Mouse (Mus musculus): ENCODE measurements around the gene Ptgs2. TPM values are rescaled to one million over a fixed set of nuclear protein-coding genes. Genes with fewer than 3 reads are reported as not detected.

The Ptgs2 gene
- total RNA-seq (2021): under 1 TPM; 0.17 to 0.18 TPM
- long read RNA-seq, experiment 1, partial matches to known transcripts: 0 of 1 reads
- long read RNA-seq, experiment 1, other reads (novel, unspliced or antisense): 1 of 1 reads
- long read RNA-seq, experiment 2: 0 reads

DNA sequence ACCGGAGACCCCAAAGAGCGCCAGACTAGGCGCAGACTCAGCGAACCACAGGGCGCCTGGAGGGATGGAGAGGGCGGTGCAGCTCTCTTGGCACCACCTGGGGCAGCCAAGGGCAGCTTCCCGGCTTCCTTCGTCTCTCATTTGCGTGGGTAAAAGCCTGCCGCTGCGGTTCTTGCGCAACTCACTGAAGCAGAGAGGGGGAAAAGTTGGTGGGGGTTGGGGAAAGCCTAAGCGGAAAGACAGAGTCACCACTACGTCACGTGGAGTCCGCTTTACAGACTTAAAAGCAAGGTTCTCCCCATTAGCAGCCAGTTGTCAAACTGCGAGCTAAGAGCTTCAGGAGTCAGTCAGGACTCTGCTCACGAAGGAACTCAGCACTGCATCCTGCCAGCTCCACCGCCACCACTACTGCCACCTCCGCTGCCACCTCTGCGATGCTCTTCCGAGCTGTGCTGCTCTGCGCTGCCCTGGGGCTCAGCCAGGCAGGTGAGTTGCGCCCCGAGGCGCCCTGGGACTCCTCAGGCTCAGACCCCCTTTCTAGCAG lies at the start of gene Ptgs2:
Ptgs2 (plus strand) TSS at position 242 of the 544 bp plus-strand sequence.
- peak within 1 kb of the TSS; percentile 70 for H3K4me3 ChIP-seq
- peak; percentile 66 for DNase-seq
- peak within 1 kb of the TSS; percentile 80 for H3K27ac ChIP-seq
- intact Hi-C loops (cut with DNase I): no loop called here
- no peak for TF ChIP-seq CTCF (IDR thresholded peaks at IDR 0.05)

DNA sequence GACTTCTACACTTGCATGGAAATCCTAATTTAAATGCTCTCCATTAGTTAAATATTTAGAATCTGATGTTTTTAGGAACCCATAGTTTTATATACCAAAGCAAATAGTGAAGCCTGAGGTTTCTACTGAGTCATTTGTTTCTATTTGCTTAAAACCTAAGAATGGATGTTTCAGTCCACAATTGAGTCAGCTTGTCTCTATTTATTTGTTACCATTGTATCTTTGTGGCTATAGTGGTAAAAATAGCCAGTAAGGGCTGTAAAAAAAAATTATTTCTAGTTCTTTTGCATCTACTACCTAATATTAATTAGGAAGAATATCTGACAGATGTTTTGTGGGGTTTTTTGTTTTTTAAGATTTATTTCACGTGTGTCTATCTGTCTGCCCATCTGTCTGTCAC lies 49.6 kb upstream of the Ptgs2 start:
- intact Hi-C loops (cut with DNase I): no loop called here
- Histone ChIP-seq H3K27ac (no peak overlapping the region), H3K4me3 (no peak overlapping the region)
- DNase-seq: no peak
- no peak for TF ChIP-seq CTCF (IDR thresholded peaks at IDR 0.05)

DNA sequence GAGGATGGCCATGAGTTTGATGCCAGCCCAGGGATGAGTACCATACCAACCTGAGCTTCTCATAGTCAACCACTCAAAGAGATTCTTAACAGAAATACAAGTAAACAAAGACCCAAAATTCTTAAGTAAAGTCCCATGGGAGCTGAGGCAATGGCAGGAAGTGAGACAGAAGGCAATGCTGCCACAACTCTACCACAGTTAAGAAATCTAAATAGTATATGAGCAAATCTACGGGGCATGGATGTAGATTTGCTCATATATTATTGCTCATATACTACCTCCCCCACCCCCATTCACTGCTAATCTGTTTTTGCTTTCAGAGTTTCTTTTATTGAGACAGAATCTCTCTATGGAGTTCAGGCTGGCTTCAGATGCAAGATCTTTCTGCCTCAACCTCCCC lies 34.1 kb upstream of the Ptgs2 start:
- TF ChIP-seq CTCF (IDR thresholded peaks at IDR 0.05): no peak

DNA sequence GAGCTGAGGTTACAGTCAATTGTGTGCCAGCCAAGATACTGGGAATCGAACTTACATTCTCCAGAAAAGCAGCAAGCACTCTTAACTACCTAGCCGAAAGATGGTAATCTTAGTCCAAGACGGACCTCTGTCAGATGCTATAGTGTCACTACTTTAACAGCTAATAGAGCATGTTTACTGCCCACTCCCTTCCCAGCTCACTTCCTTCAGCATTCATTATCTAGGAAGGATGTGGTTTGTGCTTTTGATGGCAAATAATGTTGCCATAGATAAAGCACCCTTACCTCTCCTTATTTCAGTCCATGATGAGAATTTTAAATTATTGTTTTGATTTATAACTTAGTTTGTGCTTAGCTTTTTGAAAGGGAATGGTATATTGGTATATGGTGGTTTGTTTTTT lies 27.0 kb upstream of the Ptgs2 start:
- H3K27ac ChIP-seq: no peak overlapping the region
- no peak for TF ChIP-seq CTCF (IDR thresholded peaks at IDR 0.05)
- intact Hi-C loops (cut with DNase I): no loop called here
- no peak overlapping the region for H3K4me3 ChIP-seq
- DNase-seq: no peak

More for the DNA sequence above, 34.1 kb upstream of the Ptgs2 start:
- Histone ChIP-seq H3K4me3 (no peak overlapping the region), H3K27ac (no peak overlapping the region)
- intact Hi-C loops (cut with DNase I): no loop called here
- no peak for DNase-seq

DNA sequence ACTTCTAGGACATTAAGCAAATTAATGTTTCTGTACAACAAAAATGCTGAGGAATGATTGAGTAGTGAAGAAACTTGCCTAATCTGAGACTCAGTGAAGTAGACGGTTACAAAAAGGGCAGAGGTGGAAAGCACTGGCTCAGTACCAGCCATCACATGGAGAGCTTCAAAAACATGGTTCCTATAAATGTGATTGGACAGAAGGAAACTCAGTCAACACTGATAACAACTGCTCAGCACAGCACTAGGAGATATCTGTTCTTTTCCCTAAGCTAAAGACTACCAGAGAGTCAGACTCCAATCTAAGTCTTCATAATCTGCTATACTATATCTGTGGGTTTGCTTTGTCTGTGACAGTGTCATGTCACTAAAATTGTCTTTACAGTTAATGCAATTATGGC lies 25.2 kb upstream of the Ptgs2 start:
- no peak for DNase-seq
- intact Hi-C loops (cut with DNase I): no loop called here
- TF ChIP-seq CTCF (IDR thresholded peaks at IDR 0.05): no peak
- Histone ChIP-seq H3K27ac (no peak overlapping the region), H3K4me3 (no peak overlapping the region)

DNA sequence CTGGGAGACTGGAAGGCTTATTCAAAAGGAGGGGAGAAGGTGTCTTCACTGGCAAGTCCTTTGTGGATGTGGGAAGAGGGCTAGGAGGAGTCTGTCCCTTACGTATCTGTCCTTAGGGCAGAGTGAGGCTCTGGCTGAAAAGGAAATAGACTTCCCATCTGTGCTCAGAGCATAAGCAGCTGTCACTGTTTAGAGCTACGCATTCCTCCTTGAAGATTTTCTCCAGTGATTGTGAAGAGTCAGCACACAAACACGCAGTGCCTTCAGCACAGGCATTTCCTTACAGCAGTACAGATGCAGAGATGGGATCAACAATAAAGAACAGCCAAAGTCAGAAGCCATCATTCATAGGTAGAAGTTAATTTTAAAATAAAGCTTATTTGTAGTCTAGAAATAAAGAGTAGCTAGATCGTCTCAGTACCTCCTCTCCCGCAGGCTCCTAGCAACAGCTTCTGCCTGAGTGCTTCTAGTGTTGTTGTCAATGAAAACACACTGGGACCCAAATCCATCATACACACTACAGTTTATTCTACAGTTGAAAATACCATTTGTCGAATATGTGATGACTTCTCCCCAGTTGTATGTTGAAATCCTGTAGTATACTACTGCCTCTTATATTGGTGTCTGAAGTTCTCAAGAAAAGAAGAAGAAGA lies 10.7 kb upstream of the Ptgs2 start:
- no peak for DNase-seq
- intact Hi-C loops (cut with DNase I): no loop called here
- no peak for TF ChIP-seq CTCF (IDR thresholded peaks at IDR 0.05)
- Histone ChIP-seq H3K4me3 (no peak overlapping the region), H3K27ac (no peak overlapping the region)

DNA sequence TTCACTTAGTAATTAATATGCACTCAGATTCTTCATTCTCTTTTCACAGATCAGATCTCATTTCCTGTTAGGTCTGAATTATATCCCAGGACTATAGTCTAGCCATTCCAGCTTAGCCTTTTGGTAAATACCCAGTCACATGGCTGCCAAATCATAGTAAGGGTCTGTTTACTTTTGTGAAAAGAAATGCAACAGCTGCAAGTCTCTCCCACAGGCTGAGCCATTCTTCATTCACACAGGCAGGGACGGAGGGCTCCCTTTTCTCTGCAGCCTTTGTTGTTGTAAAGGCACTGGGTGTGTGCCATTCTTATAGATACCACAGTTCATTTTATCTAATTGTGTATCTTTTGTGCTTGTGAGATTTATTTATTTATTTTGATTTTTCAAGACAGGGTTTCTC lies 9.6 kb upstream of the Ptgs2 start:
- intact Hi-C loops (cut with DNase I): no loop called here
- DNase-seq: no peak
- H3K4me3 ChIP-seq: no peak overlapping the region
- H3K27ac ChIP-seq: no peak overlapping the region
- no peak for TF ChIP-seq CTCF (IDR thresholded peaks at IDR 0.05)

DNA sequence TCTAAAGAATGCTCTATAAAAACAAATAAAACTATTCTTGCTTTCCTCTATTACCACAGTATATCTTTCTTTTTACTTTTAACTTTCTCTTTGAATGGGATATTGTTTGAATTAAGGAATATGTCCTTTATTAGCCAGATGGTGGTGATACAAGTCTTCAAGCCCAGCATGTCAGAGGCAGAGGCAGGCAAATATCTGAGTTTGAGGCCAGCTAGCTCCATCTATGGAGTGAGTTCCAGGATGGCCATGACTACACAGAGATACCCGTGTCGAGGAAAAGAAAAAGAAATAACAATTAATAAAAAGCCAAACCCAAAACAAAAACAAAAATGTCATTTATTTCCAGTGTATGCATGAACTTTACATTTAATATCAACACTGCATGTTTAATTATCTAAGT lies 2.8 kb upstream of the Ptgs2 start:
- H3K27ac ChIP-seq: no peak overlapping the region
- intact Hi-C loops (cut with DNase I): no loop called here
- no peak for TF ChIP-seq CTCF (IDR thresholded peaks at IDR 0.05)
- H3K4me3 ChIP-seq: no peak overlapping the region
- no peak for DNase-seq

DNA sequence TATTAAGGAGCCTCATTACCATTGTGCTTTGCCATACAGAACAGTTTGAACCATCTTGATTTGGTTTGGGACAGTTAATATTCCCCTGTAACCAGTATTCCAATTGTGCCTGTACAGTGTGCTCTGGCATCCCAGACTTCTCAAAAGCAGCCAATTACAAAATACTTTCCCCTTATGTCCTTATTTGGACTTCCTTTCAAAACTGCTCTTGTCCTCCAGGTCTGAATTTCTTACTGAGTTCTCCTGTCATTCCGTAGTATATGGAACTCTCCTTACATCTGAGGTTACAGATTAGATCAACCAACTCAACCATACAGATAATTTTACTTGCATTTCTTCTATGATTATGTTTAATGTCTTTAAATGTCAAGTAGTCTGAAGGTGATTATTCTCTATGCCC lies 2.1 kb upstream of the Ptgs2 start:
- DNase-seq: no peak
- TF ChIP-seq CTCF (IDR thresholded peaks at IDR 0.05): no peak
- Histone ChIP-seq H3K27ac (no peak overlapping the region), H3K4me3 (no peak overlapping the region)
- intact Hi-C loops (cut with DNase I): no loop called here

DNA sequence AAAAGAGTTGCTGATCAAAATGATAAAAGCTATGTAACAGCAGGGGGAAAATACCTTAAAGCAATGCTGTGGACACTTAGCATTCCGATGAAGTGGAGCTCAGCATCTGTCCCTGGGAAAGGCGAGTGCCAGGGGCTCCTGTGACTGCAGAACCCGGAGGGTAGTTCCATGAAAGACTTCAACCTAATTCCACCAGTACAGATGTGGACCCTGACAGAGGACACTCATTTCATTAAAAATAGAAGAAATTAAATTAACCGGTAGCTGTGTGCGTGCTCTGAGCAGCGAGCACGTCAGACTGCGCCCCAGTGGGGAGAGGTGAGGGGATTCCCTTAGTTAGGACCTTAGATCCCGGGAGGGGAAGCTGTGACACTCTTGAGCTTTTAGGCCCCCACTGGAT lies 457 bp upstream of the Ptgs2 start:
- TF ChIP-seq CTCF (IDR thresholded peaks at IDR 0.05): no peak
- no peak for DNase-seq
- intact Hi-C loops (cut with DNase I): no loop called here
- Histone ChIP-seq H3K4me3 (peak overlapping the region; percentile 70), H3K27ac (peak overlapping the region; percentile 80)

DNA sequence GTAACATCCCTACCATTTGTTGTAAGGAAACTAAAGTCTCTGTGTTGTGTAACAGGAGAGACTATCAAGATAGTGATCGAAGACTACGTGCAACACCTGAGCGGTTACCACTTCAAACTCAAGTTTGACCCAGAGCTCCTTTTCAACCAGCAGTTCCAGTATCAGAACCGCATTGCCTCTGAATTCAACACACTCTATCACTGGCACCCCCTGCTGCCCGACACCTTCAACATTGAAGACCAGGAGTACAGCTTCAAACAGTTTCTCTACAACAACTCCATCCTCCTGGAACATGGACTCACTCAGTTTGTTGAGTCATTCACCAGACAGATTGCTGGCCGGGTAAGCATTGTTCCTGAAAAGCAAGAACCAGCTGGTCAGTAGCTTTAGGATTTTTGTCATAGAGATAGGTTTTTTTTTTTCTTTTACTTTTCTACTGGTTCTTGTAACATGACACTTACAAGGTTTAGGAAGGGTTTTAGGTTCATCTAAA lies 4.4 kb downstream of the Ptgs2 start:
- no peak for DNase-seq
- Histone ChIP-seq H3K4me3 (no peak overlapping the region), H3K27ac (no peak overlapping the region)
- intact Hi-C loops (cut with DNase I): no loop called here
- TF ChIP-seq CTCF (IDR thresholded peaks at IDR 0.05): no peak

DNA sequence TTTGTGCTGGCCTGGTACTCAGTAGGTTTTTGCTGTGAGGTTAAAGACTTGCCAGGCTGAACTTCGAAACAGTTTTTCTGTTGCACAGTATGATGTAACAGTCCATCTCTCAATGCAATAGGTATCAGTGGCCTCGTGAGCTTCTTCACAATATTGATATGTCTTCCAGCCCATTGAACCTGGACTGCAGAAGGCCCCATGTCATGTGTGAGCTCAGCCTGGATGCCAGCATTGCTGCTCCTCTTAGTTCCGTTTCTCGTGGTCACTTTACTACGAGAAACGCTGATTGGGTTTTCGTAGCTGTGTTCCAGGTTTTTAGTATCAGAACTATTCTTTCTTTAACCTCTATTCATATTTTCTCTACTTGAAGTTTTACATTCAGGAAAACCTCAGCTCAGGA lies 6.9 kb downstream of the Ptgs2 start:
- Histone ChIP-seq H3K4me3 (no peak overlapping the region), H3K27ac (no peak overlapping the region)
- TF ChIP-seq CTCF (IDR thresholded peaks at IDR 0.05): no peak
- intact Hi-C loops (cut with DNase I): no loop called here
- no peak for DNase-seq

DNA sequence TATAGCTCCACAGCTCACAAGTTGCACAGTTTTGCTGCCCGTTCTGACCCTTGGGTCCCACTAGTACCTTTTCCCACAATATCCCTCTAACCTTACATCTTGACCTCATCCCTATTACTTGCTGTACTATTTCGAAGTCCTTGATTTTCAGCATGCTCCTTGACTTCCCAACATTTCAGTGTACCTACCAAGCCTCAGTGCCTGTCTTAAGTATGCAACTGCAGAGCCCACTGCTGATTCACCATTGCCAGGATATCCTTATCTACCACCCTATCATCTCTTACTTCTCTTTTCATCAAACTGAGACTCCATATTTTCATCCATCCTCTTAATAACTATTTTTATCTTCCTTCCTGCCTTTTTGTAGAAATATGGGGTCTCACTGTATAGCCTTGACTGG lies 9.8 kb downstream of the Ptgs2 start:
- no peak for DNase-seq
- H3K4me3 ChIP-seq: no peak overlapping the region
- intact Hi-C loops (cut with DNase I): no loop called here
- no peak for TF ChIP-seq CTCF (IDR thresholded peaks at IDR 0.05)
- H3K27ac ChIP-seq: no peak overlapping the region

DNA sequence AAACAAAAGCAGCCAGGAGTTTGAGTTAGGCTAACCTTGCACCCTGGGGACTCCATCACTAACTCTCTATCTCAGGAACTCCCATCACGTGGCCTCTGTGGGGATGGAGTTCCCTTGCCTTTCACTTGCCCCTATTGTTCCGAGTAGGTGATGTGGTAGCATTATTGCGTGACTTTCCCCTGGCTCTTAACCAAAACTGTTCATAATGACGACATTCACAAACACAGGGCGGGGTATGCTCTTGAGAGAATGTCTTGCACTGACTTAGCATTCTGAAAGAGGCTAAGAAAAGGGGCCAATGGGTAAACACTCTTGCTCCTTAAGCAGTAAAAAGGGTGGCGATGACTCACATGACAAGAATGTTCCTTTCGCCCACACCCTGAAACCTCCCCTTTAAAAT lies 15.5 kb downstream of the Ptgs2 start:
- Histone ChIP-seq H3K4me3 (no peak overlapping the region), H3K27ac (no peak overlapping the region)
- peak; percentile 16 for DNase-seq
- TF ChIP-seq CTCF (IDR thresholded peaks at IDR 0.05): no peak
- intact Hi-C loops (cut with DNase I): no loop called here
